Mouse (Mus musculus): ENCODE measurements around the gene Mepce.
"Not testable (repeated sequence)": the region's sequence is repeated elsewhere in the genome, so short reads cannot be mapped to it uniquely, and the experiment has no call there.

Gene Mepce

DNA sequence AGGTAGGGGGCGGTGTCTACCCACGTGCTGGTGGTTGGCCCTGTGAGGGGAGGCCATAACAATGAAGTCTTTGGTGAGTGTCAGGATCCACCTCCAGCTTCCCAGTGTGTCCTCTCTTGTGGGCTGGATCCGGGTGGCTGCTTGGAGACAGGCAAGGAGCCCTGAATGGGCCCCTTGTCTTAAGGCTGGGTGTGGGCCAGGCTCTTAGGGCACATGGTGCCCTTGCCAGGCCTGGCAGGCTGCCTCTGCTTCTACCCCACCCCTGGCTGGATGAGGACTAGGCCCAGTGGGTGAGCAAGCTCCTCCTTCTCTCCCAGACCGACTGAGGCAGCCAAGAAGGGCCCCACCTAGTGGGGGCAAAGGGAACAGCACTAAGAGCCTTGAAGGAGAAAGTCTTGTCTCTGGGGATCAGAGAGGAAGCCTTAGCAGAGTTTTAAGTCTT, 27.5 kb downstream of the Mepce start:
- peak; percentile 83 for DNase-seq (ENCODE audit: extremely low read depth, low read depth, low spot score)

DNA sequence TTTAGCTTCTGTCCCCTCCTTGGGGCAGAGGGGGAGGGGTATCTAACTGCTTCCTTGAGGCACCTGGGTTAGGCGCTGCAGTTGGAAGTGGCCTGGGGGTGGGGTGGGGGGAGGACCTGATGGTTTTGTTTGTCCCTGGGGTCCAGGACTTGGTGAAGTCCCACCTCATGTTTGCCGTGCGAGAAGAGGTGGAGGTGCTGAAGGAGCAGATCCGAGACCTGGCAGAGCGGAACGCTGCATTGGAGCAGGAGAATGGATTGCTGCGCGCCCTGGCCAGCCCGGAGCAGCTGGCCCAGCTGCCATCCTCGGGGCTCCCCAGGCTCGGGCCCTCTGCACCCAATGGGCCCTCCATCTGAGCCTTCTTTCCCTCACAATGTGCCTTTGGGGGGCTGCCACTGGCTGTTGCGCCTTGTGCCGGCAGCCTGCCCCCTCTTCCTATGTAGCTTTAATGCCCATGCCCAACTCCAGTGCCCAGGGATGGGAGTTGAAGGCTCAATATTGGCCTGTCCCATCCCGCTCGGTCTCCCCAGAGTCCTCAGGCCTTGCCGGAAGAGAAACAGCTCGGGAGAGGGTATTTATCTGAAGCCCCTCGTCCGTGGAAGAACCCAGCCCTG, 28.4 kb downstream of the Mepce start:
- DNase-seq (ENCODE audit: extremely low read depth, low read depth, low spot score): no peak

DNA sequence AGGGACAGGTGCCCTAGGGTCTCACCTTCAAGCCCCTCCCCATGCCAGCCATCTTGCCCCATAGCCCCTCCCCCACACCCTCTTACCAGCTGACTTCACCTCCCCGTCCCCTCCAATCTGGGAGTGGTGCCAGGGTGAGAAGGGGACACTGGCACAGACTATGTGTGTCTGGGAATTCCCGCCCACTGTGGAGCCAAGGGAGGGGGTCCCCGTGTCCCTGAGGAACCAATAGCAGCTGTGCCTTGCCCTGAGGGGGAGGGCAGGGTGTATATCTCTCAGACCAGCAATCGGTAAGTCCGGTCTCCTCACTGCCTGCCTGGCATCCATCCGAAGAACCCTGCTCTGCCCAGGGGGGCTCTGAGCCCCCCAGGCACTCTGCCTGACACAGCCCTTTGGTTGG, 29.6 kb downstream of the Mepce start:
- DNase-seq (ENCODE audit: extremely low read depth, low read depth, low spot score): no peak

DNA sequence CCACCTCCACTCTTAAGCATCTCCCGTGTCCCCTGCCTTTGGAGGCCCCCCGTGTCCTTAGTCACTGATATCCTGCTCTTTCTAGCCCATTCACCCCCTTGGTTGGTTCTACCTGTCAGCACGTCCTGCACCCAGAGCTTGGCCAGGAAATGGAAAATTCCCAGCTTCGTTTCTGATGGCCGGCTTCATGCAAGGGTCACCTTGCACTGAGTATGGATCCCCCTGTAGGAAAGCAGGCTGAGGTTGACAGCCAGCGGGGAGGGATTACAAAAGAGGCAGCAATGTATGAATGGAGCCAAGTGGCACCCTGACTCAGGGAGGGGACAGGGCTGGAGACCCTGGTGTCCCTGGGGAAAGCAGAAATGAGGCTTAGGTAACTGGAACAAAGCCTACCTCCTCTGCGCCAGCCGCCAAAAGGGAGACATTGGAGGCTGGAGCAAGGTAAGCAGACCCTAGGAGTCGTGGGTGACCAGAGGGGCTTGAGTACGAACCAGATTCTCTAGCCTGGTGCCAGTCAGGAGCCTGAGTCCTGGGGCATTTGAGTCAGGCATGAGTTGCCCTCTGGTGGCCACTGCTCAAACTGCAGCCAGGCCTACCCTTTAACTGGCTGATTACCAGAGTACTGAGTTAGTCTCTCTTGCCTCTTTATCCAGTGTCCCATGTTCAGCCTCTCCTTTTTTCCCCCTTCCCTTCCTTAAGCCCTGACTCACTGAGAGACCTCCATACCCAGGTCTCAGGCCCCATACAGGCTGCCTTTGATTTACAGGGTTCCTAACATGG, 30.4 kb downstream of the Mepce start:
- DNase-seq (ENCODE audit: extremely low read depth, low read depth, low spot score): no peak

DNA sequence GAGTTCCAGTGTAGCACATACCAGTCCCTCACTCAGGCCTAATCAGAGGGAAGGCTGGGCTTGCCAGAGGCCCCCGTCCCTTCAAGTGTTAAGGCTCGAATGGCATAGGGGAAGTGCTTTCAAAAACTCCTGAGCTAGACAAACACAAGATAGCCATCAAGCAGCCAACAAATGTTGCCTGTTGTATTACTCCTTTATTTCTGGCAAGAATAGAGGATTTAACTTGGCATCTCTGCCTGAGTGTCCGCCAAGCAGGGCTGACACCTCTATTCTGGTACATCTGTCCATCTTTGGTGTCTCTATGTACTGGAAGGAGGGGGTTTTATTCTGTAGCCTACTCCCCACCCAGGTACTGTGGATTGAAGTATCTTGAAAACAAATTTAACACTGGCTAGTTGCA, 31.3 kb downstream of the Mepce start:
- DNase-seq (ENCODE audit: extremely low read depth, low read depth, low spot score): no peak

DNA sequence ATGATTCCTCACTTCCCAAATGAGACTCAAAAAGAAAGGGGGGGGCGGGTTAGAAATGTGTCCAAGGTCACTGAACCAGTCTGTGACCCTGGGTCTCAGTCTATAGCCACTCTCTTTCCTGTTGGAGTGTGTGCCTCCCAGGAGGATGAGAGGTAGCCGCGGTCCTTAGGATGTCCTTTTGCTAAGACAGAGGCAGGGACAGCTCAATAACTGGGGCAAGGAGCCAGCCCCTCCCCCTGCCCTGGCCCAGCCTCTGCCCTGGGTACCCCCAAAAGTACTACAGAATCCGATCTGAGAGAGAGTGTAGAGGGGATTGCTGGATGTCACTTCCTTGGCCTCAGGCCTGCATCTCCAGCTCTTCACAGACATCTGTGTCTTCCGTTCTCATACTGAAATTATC, 32.0 kb downstream of the Mepce start:
- no peak for DNase-seq (ENCODE audit: extremely low read depth, low read depth, low spot score)

DNA sequence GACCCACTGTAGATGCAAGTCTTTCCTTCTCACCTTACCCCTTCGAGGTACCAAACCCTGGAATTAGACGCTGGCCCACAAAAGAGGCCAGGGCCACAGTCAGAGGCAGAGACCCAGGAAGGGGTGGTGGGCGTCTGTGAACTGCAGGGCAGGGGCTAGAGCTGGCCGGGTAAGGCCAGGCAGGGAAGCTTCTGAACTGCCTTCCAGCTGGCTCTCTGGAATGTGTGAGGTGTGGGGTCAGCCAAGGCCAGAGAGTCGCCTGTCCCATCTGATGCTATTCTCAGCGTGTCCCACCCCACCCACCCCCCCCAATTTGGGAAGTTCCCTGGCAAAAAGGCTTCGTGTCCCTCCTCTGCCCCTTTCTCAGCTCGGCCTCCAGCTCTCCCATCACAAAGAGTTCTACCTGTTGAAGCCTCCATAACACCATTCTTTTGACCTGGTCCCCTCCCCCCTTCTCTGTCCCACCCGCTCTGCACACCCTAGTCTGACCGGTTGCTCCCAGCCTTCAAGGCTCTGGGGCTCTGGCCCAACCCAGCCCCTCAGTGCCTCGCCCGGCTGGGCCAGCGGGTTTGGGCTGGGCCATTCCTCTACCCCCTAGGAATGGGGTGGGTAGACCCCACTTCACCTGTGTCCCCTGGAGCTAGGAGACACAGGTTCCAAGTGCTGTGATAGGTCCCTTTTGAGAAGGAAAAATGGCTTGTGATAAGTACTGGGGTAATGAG, 34.2 kb downstream of the Mepce start:
- DNase-seq (ENCODE audit: extremely low read depth, low read depth, low spot score): no peak

DNA sequence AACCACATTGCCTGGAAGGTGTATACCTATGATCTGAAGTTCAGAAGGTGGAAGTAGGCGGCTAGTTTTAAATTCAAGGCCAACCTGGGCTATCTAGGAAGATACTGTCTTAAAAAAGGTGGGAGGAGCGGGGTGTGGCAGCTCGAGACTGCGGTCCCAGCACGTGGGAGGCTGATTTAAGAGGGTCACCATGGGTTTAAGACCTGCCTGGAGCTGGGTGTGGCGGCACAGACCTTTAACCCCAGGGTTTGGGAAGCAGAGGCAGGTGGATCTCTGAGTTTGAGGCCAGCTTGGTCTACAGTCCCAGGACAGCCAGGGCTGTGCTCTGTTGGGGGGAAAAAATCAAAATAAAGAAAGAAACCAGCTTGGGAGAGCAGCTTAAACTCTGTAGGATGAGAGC, 35.5 kb downstream of the Mepce start:
- no peak for DNase-seq (ENCODE audit: extremely low read depth, low read depth, low spot score)

DNA sequence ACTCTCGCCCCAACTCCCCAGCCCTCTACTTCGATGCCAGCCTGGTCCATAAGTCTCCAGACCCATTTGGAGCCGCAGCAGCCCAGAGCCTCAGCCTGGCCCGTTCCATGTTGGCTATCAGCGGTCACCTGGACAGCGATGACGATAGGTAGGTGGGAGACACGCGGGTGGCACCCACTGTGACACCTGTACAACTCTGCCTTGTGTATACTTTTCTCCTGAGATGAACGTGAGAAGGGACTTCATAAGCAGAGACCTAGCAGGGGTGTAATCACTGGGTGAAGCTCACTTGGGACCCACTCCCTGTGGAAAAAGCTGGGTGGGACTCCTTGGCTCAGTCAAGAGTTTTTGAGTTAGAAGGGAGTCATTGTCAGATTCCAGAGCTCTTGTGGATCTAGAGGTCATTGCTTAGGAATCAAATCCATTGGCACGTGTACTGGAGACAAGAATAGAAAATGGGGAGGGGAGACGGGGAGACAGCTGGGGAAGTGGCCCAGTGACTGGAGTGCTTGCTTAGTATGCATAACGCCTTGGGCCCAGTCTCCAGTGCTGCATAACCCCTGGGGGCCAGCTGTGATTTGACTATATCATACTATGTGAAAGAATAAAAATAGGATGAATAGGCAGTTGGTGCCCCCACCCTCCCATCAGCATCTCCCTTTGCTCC, 36.1 kb downstream of the Mepce start:
- DNase-seq (ENCODE audit: extremely low read depth, low read depth, low spot score): no peak

DNA sequence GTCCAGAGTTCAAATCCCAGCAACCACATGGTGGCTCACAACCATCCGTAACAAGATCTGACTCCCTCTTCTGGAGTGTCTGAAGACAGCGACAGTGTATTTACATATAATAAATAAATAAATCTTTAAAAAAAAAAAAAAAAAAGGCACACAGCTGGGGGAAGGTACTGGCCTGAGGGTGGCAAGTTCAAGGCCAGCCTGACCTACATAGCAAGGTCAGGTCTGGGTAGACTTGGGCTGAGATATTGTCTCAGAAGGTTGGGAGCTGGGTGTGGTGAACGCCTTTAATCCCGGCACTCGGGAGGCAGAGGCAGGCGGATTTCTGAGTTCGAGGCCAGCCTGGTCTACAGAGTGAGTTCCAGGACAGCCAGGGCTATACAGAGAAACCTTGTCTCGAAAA, 37.2 kb downstream of the Mepce start:
- not testable (repeated sequence) for DNase-seq (ENCODE audit: extremely low read depth, low read depth, low spot score)

DNA sequence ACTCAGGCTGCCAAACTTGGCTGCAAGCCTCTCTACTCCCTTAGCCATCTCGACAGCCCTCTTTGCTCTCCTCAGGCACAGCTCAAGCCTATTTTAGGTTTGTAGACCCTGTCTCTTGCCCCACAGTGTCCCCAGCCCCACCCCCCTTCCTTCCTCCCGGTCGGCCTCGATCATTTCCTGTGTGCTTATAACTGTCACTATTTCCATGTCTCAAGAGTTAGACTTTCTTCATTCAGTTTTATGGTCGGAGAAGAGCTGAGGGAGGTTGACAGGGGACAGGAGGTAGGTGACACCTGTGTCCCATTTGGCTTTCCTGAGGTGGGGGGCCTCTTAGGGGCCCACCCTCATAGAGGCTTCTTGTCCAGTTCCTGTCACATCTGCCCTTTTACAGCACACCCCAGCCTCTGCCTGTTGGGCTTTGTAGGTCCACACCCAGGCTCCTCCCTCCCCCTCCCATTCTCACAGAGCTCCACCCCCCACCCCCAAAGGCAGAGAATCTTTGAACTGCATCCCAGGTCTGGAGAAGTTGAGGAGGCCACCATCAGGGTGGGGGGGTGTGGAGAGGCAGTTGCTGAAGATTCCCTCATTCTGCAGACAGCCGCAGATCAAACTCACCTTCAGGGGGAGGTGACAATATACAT, 38.1 kb downstream of the Mepce start:
- no peak for DNase-seq (ENCODE audit: extremely low read depth, low read depth, low spot score)

DNA sequence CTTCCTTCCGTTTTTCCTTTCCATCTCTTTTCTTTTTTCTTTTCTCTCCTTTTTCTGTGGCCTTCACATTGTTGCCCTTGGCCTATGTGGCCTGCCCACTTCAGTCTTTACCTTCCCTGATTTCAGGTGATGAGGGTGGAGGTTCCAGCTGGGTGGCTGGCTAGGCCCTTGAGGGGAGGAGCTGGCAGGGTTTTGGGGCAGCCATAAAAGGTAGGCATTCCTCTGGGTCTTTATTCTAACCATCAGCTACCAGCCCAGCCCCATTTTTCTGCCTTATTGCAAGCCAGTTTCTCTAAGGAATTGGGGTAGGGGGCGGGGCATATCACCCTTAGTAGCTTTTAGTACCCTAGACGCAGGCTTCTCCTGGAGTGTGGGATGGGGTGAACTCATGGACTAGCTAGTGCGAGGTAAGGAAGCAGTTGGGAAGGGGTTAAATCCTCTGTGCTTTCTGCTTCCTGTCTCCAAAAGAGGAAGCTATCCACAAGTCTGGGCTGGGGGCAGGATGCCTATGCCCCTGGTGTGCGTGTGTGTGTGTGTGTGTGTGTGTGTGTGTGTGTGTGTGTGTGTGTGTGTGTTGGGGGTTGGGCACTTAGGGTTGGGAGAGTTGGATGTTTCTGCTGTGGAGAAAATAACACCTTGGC, 39.2 kb downstream of the Mepce start:
- DNase-seq (ENCODE audit: extremely low read depth, low read depth, low spot score): no peak

DNA sequence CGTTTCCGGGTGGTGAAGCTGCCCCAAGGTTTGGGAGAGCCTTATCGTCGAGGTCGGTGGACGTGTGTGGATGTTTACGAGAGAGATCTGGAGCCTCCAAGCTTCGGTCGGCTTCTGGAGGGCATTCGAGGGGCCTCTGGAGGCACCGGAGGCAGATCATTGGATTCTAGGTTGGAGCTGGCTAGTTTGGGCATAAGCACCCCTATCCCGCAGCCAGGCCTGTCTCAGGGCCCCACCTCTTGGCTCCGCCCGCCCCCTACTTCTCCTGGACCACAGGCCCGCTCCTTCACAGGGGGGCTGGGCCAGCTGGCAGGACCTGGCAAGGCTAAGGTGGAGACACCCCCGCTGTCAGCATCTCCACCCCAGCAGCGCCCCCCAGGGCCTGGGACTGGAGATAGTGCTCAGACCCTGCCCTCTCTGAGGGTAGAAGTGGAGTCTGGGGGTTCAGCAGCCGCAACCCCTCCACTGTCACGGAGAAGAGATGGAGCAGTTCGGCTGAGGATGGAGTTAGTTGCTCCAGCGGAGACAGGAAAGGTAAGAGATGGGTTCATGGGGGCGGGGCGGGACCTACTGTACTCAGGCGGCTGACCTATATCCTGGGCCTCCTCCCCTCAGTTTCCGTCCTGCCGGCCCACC, 40.0 kb downstream of the Mepce start:
- no peak for DNase-seq (ENCODE audit: extremely low read depth, low read depth, low spot score)

DNA sequence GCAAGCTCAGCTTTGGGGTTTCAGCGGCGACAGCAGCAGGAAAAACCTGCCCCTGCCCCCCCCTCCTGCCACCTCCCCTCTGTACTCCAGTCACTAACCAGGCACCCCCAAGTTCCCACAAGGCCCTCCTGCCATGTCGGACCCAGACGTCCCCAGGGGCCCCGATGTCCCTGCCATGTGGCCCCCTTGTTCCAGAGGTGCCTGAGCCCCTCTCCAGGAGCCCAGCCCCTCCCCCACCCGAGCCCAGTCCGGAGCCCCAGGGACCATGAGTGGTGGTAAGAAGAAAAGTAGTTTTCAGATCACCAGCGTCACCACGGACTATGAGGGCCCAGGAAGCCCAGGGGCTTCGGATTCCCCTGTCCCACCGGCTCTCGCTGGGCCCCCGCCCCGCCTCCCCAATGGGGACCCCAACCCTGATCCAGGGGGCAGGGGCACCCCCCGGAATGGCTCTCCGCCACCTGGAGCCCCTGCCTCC, 40.6 kb downstream of the Mepce start:
- no peak for DNase-seq (ENCODE audit: extremely low read depth, low read depth, low spot score)

DNA sequence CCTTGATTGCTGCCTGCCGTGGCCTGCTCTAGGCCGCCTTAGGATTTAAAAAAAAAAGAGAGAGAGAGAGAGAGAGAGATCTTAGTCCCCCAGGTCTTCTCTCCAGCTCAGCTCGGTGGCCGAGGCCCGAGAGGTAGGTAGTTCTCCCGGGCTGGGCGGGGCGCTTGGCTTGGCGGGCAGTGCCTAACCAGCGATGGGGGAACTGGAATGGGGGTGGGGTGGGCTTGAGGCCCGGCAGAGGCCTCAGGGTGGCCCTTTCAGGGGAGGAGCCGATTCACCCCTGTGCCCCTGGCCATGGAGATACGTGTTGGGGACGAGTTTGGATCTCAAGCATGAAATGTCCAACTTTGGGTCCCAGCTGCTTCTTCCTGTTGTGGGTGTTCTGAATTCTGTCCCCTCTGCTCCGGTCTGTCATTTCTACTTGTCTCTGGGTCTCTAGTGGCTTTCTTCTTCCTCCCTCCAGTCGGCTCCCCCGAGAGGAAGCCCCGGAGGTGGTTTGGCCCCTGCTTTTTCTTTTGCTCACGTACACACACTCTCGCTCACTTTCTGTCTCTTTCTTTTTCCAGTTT, 41.1 kb downstream of the Mepce start:
- DNase-seq (ENCODE audit: extremely low read depth, low read depth, low spot score): no peak

DNA sequence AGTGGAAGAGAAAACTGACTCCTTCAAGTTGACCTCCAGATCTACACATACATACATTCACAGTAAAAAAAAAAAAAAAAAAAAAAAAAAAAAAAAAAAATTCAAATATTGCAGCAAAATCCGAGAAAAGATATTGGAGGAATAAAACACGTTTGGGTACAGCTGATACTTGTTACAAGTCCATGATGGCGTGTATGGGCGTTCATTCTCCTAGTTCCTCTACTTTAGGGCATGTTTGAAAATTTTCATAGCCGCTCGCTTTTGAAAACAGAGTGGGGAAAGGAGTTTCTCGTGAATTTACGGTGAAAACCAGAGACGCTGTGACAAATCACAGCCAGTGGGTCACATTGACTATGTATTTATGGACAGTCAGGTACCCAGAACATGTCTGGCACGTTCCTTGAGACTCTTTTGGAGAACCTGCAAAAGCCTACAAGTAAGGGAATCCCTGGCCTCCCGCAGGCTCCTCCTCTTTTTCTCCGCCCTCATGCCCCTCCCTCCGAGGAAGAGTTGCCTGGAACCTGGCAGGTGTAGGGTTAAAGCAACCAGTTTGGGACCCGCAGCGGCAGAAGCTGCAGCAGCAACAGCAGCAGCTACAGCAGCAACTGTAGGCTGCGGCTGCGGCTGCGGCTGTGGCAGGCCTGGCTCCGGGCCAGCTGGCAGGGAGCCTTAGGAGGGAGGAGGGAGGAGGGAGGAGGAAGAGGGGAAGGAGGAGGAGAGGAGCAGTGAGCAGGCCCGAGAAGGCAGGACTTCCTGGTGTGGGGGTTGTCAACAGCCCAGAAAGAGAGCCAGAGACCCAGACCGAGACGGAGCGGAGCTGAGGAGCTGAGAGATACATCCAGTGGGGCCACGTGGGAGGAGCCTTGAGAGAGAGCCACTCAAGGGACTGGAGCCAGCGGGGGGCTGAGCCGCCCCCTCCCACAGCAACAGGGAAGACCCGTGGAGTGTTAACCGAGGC, 42.0 kb downstream of the Mepce start, which contains the start of gene Tsc22d4:
Tsc22d4 (plus strand) TSS at position 517 of the 958 bp plus-strand sequence.
- DNase-seq (ENCODE audit: extremely low read depth, low read depth, low spot score): no peak

DNA sequence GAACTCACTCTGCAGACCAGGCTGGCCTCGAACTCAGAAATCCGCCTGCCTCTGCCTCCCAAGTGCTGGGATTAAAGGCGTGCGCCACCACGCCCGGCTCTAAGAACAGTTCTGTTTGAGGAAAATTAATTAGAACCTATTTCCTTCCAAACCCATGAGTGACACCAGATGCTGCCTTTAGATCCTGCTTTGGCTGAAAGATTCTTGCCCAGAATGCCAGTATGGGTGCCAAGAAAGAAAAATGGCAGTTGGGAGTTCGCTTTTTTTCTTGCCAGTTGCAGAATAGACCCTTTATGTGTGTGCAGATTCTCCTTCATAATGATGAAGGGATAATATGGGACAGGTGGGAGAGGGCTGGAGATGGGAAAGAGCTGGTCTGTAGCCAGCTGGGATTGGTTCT, 43.3 kb downstream of the Mepce start:
- no peak for DNase-seq (ENCODE audit: extremely low read depth, low read depth, low spot score)

DNA sequence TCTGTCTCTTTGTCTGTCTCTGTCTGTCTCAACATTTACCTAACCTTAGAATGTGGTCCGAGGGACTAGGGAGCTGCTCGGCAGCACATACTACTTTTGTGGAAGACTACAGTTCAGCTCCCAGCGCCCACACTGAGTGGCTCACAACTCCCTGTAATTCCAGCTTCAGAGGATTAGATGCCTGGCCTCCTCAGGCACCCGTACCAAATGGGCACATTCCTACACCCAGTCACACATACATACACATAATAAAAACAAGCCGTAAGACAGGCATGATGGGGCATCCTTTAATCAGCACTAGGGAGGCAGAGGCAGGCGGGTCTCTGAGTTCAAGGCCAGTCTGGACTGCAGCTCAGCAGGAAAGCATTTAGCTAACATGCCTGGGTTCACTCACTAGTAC, 44.6 kb downstream of the Mepce start:
- no peak for DNase-seq (ENCODE audit: extremely low read depth, low read depth, low spot score)

Measured in fat pad, adult 2 months (tissue).